Mouse (Mus musculus) mouse embryonic stem cell (cell line): ENCODE results near the gene Igfbp3.

Experiments used
- in situ Hi-C, 2 experiments: fragments of 300-500 bp; cut with MboI; formaldehyde crosslinking; loops; 1 replicate in 1 of 2; 3 replicates in 1 of 2; pipeline ENCODE4 v1.14.3; 2019 to 2020; ENCODE audit warnings: low sequenced_read_pairs in 2 of 2, low pct_unique_long_range_greater_than_20kb in 1 of 2, mixed read lengths in 1 of 2; ENCODE audit not compliant: unreplicated experiment in 1 of 2

Igfbp3 gene

GRCm38 (mm10) chr11:7184420-7184819 lies 29.3 kb downstream of the Igfbp3 start:
- in situ Hi-C loops: no loop called here

DNA sequence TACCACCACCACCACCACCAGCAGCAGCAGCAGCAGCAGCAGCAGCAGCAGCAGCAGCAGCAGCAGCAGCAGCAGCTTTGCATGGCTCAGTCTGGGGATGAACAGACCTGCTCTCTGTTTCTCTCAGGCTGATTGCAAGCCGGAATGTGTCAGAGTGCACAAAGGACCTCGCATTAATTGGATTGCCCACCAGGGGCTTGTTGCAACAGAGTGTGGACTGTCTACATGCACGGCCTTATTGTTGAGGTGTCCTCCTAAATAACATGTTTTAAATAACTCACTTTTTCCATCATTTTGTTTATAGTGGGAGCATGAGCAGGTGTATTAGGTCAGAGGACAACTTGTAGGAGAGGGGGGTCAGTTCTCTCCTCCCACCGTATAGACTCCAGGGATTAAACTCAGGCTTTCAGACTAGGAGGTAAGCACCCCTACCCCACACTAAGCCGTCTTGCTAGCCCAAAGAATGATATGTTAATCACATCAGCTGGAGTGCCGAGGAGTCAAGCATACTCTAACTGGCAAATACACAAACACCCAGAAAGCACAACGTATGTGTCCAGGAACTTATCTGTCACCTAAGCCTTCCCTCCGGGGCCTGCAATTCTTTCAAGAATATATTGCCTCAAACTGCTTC lies 31.2 kb downstream of the Igfbp3 start:
- in situ Hi-C loops: no loop called here

GRCm38 (mm10) chr11:7179276-7179675 lies 34.4 kb downstream of the Igfbp3 start:
- in situ Hi-C loops: no loop called here

- in situ Hi-C loops: no loop called here
Measured at GRCm38 (mm10) chr11:7178724-7179123, 35.0 kb downstream of the Igfbp3 start.

DNA sequence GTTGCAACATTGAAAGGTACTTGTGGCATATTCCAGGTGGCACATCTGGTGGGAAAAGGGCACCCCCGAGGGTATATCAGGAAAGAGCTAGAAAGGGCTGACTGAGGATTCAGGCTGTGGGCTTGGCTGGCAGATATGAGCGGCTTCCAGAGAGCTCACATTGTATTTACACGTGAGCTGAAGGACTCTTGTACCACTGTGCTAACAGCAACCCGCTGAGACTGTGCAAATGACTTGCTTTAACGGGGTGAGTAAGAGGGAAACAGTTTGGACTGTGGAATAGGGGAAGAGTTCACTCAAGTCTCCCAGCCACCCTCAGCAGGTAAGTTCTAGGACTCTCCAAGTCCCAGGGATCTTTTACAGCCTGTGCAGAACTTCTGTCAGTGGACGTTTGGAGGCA lies 40.1 kb downstream of the Igfbp3 start:
- in situ Hi-C loops: no loop called here

DNA sequence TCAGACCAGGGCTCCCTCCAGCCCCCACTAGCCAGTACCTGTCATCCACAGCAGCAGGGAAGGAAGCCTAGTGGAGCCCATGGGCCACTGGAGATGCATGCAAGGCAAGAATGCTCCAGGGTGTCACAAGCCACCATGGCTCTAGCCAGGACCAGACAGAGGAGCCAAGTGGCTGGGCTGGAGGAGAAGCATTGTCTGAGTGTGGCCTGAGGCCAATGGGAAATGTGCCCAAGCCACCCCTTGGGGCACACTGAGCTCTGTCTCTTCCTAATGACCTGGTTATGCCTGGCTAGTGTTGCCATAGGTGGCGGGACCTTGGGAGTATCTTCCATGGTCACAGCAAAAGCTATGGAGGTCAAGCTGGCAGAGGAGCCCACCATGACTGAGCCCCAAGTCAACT lies 44.1 kb downstream of the Igfbp3 start:
- in situ Hi-C loops: no loop called here

GRCm38 (mm10) chr11:7164416-7164815 lies 49.3 kb downstream of the Igfbp3 start:
- in situ Hi-C loops: no loop called here

DNA sequence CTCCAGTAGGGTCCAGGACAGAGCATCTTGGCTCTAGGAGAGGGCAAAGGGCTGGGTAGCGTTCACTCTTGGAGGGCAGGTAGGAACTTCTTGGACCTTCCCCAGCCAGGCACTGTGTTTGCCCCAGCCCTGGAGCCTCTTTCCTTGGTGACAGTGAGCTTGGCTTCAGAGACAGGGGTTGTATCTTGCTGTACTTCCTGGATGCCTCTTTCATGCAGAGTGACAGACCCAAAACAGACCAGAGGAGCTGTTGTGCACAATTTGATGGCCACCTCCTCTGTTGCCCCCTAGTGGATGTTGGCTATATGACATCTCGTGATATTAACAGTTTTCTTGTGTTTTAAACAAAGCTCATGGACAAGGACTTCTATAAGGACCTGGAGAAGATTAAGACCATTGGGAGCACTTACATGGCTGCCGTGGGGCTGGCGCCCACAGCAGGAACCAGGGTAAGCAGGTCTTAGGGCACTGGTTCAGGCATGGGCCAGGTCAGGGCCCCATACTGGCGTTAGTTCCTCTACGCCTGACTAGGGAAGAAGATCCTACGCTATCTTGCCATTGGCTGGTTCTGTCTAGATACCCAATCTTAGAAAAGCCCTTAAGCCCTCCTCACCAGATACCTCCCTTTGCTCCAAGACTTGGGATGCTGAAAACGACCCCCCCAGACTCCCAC lies 52.1 kb downstream of the Igfbp3 start:
- in situ Hi-C loops: no loop called here

DNA sequence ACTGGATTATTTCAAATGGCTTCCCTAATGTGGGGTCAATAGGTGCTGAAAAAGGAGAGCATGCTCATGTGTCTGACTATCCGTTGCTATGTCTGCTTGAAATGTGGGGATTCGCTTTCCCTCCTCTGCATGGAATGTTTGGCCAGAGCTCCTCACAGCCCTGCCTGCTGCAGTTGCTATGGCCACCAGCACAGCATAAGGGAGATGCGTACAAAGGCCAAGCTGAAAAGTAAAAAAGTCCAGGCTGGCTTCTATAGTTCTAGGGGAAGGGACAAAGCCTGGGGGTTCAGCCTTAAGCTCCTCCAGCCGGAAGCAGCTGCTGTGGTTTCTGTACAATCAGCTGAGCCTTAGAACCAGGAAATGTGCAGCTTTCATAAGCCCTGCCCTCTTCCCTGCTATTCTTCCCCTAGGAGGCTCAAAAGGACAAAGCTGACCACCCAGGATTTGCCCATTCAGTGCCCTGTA lies 53.1 kb downstream of the Igfbp3 start:
- in situ Hi-C loops: no loop called here

- in situ Hi-C loops: no loop called here
Measured at GRCm38 (mm10) chr11:7160146-7160545, 53.6 kb downstream of the Igfbp3 start.

- in situ Hi-C loops: loop anchor here (10.0 kb wide), 2 partner anchors 493 to 503 kb away; partner anchors contain the start of gene Ramp3 (in 1 of the 2)
Measured at GRCm38 (mm10) chr11:7158196-7158595, 55.5 kb downstream of the Igfbp3 start.

DNA sequence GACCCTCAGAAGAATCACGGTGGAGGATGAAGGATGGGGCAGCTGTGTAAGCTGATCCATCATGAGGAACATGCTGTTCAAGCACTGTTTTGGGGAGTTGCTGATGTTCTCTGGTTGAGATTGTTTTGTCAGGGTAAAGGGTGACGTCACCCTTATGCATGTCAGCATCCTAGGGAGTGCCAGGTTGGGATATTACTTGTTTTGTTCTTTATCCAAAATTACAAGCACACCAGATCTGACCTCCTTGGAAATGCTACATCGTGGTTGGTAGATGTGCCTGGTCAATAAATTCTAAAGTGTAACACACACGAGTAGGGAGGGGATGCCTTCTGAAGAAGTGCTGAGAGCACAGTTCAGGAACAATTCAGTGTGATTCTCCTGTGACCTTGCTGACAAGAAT lies 57.3 kb downstream of the Igfbp3 start:
- in situ Hi-C loops: loop anchor here (10.0 kb wide), 2 partner anchors 492 to 502 kb away; partner anchors contain the start of gene Ramp3 (in 1 of the 2)
